Mouse (Mus musculus): ENCODE measurements at regions not wholly inside any gene's neighbourhood (a gene's known extent, or its start where the extent isn't known, plus 50 kb on each side); places are given as distances from the start of the nearest gene placed in this dataset.

DNA sequence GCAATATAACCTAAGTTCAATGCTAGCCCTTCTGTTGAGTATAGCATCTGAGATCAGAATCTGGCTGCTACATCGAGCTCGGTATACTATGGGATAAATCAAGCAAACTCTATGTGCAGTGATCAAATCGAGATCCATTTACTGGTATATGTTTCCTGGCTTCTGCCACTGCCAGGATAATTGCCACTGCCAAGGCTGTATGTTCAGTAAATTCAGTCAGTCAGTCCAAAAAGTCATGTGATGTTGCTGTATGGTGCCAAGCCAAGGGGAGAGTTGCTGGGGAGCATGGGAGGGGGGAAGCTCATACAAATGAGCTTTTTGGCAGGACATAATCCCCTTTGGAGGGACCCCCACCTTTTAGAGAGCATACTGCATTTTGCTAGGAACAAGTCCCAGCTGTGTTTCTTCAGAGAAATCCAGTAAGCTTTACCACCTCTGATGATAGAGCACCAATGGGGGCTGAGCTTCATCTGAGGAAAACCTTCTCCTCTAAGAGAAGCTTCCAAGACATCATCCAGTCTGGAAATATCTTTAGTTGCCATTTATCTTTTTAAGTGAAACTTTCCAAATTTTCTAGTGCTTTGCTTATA is 389.3 kb upstream of the Plscr5 start:
- Histone ChIP-seq H3K4me3 (no peak overlapping the region), H3K27me3 (replicated peaks) (no peaks in the 10 kb centered on the region), H3K9ac (no peak overlapping the region), H3K4me1 (no peaks in the 10 kb centered on the region), H3K4me2 (replicated peaks) (no peak overlapping the region), H3K9me3 (no peaks in the 10 kb centered on the region), H3K27ac (no peak overlapping the region), H3K36me3 (no peaks in the 10 kb centered on the region)
- ATAC-seq (ENCODE audit: low FRiP score, low read depth), result no peak
- WGBS, result 90% methylated on average over 3 of the region's 3 CpGs

DNA sequence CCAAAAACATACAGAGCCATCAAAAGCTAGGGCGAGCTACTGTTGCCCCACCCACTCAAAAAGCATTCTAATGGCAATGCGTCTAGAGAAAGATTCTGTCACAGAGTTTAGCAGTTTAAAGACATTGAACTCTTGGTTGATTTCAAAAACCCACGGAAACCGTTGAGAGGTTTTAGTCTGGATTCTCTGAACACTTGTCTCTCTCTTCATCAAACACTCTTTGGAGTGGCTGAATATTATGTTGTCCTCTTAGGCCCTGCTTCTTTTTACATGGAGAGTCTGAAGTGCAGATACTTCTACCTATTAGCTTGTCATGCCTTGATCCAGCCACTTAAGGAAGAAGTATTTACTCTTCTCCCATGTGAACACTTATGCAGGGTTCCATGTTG is 393.9 kb upstream of the Plscr5 start:
- Histone ChIP-seq H3K9me3 (no peaks in the 10 kb centered on the region), H3K27me3 (replicated peaks) (no peaks in the 10 kb centered on the region), H3K27ac (no peak overlapping the region), H3K36me3 (no peaks in the 10 kb centered on the region), H3K4me1 (no peaks in the 10 kb centered on the region), H3K9ac (no peak overlapping the region), H3K4me2 (replicated peaks) (no peak overlapping the region), H3K4me3 (no peak overlapping the region)
- no peak for ATAC-seq (ENCODE audit: low FRiP score, low read depth)
- 88% methylated on average over 4 of the region's 4 CpGs for WGBS

DNA sequence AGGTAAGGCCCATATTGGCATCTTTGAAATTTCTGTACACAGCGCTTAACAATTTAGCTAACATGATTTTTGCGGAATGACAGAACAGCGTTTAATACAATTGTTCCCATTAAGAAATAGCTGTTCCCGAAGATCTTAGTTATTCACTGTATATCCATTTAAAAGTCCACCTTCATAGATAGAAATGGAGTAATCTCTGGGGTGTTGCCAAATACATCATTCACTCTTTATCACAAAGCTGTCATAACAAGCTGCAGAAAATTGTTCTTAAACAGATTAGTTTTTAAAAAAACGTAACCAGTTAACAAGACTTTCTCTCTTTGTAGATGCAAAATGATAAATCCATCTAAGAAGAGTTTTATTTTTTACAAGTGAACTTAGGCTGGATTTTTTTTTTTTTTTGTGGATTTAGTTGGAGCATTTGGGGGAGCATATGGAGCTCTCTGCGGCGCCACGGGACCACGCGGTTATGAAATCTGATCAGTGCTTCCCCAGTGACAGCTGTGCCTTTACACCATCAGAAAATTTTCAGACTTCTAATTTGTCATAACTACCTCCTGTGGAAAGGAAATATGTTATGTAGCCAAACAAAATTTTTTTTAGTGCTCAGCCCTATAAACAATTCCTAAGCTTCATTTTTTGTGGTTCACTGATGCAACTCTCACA is 394.4 kb upstream of the Plscr5 start:
- H3K4me1 ChIP-seq, result no peaks in the 10 kb centered on the region
- no peak for ATAC-seq (ENCODE audit: low FRiP score, low read depth)
- 93% methylated on average over 10 of the region's 10 CpGs for WGBS
- no peaks in the 10 kb centered on the region for H3K36me3 ChIP-seq
- H3K4me3 ChIP-seq, result no peak overlapping the region
- no peak overlapping the region for H3K4me2 ChIP-seq (replicated peaks)
- H3K9me3 ChIP-seq, result no peaks in the 10 kb centered on the region
- no peak overlapping the region for H3K27ac ChIP-seq
- H3K27me3 ChIP-seq (replicated peaks), result no peaks in the 10 kb centered on the region
- no peak overlapping the region for H3K9ac ChIP-seq

DNA sequence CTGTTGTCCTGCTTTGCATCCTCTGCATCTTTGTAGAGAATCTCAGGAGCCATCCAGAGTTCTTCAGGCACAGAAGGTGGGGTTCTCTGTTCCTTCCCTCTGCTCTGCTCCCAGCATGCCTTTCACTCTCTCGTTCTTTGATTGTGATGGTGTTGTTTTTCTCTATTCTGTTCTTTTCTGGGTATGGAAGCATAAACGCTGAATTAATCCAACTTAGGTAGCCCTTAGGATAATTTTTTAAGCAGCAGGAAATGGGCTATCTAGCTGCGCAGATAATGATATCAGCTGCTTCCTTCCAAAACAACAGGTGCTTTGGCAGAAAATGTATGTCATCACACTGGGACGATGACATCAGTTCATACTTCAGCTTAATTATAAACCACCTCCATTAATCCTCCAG is 395.8 kb upstream of the Plscr5 start:
- Histone ChIP-seq H3K4me1 (no peaks in the 10 kb centered on the region), H3K4me2 (replicated peaks) (no peak overlapping the region), H3K27me3 (replicated peaks) (no peaks in the 10 kb centered on the region), H3K9ac (no peak overlapping the region), H3K4me3 (no peak overlapping the region), H3K27ac (no peak overlapping the region), H3K9me3 (no peaks in the 10 kb centered on the region), H3K36me3 (no peaks in the 10 kb centered on the region)
- ATAC-seq (ENCODE audit: low FRiP score, low read depth), result no peak
- 90% methylated on average over 4 of the region's 4 CpGs for WGBS

- no peak overlapping the region for H3K9ac ChIP-seq
- 79% methylated on average over 1 of the region's 1 CpGs for whole genome bisulfite sequencing
- ATAC-seq (ENCODE audit: low FRiP score, low read depth), result no peak
- H3K27me3 ChIP-seq (replicated peaks), result no peaks in the 10 kb centered on the region
- H3K9me3 ChIP-seq, result no peaks in the 10 kb centered on the region
- no peaks in the 10 kb centered on the region for H3K36me3 ChIP-seq
- no peak overlapping the region for H3K4me2 ChIP-seq (replicated peaks)
- H3K4me1 ChIP-seq, result no peaks in the 10 kb centered on the region
- no peak overlapping the region for H3K27ac ChIP-seq
- H3K4me3 ChIP-seq, result no peak overlapping the region
These were observed 387.3 kb upstream of the Zic1 start for GRCm38 (mm10) chr9:91752935-91753334.

DNA sequence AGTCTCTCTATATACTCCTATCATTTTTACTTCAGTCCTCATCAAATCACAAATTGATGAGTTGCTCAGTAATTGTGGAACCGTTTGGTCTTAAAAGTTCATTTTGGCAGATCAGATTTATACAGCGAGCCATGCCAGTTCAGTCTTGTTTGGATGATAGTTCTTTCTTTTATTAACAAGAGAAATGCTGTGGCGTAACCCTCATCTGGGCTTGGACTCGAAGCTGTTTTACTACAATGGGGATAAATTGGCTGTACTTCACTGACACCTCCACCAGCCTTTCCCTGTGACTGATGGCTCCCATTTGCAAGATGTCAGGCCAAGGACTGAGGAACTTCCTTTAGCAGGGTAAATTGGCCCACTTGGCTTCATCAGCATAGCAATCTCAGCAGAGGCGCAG is 345.5 kb upstream of the Zic1 start:
- 68% methylated on average over 5 of the region's 5 CpGs for WGBS
- no peak for ATAC-seq (ENCODE audit: low FRiP score, low read depth)

DNA sequence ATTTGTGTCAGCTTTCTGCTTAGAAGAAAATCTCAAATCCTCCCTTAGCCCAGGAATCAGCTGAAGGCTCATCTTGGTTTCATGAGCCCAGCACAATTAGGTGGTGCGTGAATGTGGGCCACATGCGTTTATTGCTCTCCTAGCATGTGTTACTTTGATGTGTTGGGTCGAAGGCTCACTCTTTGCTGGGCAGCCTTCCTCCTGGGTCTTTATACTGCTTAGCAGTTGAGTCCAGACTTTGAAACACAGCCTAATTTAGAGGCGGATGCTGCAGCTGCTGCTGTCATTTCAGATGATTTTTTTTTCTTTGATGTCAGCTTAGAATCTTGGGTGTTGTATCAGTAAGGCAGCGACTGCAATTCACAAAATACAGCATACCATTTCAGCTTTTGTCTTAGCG is 315.2 kb upstream of the Zic1 start:
- no peaks in the 10 kb centered on the region for H3K36me3 ChIP-seq
- no peaks in the 10 kb centered on the region for H3K9me3 ChIP-seq
- no peak overlapping the region for H3K4me2 ChIP-seq (replicated peaks)
- no peaks in the 10 kb centered on the region for H3K4me1 ChIP-seq
- ATAC-seq (ENCODE audit: low FRiP score, low read depth), result no peak
- H3K9ac ChIP-seq, result no peak overlapping the region
- H3K27ac ChIP-seq, result no peak overlapping the region
- no peaks in the 10 kb centered on the region for H3K27me3 ChIP-seq (replicated peaks)
- H3K4me3 ChIP-seq, result no peak overlapping the region
- WGBS, result 55% methylated on average over 6 of the region's 6 CpGs

More for the DNA sequence above, 345.5 kb upstream of the Zic1 start:
- no peak overlapping the region for H3K4me2 ChIP-seq (replicated peaks)
- no peak overlapping the region for H3K4me3 ChIP-seq
- H3K9ac ChIP-seq, result no peak overlapping the region
- no peaks in the 10 kb centered on the region for H3K27me3 ChIP-seq (replicated peaks)
- H3K27ac ChIP-seq, result no peak overlapping the region
- no peaks in the 10 kb centered on the region for H3K36me3 ChIP-seq
- H3K9me3 ChIP-seq, result no peaks in the 10 kb centered on the region
- H3K4me1 ChIP-seq, result no peaks in the 10 kb centered on the region

DNA sequence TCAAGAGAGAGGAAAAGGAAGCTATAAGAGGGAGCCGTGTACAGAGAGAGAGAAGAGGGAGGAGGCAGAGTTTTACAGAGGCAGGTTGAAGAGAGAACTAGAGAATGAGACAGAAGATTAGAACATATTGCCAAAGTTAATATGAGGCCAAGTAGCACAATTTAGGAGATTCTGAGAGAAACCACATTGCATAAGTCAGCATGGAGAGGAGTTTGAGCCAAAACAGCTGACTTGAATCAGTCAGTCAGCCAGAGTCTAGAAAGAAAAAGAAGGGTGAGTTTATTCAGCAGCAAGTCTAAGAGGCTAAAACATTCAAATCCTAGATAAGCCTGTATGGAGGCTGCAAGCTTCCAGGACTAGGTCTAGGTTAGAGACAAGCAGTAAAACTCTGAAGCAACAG is 301.1 kb upstream of the Zic1 start:
- ATAC-seq (ENCODE audit: low FRiP score, low read depth), result no peak
- Histone ChIP-seq H3K9me3 (no peaks in the 10 kb centered on the region), H3K27me3 (replicated peaks) (no peaks in the 10 kb centered on the region), H3K9ac (no peak overlapping the region), H3K4me1 (no peaks in the 10 kb centered on the region), H3K4me3 (no peak overlapping the region), H3K4me2 (replicated peaks) (no peak overlapping the region), H3K27ac (no peak overlapping the region), H3K36me3 (no peaks in the 10 kb centered on the region)
- 75% methylated on average over 1 of the region's 1 CpGs for WGBS

GRCm38 (mm10) chr9:91660089-91660488 is 294.5 kb upstream of the Zic1 start:
- Histone ChIP-seq H3K27ac (no peak overlapping the region), H3K4me3 (no peak overlapping the region), H3K9me3 (no peaks in the 10 kb centered on the region), H3K4me2 (replicated peaks) (no peak overlapping the region), H3K27me3 (replicated peaks) (no peaks in the 10 kb centered on the region), H3K4me1 (no peaks in the 10 kb centered on the region), H3K9ac (no peak overlapping the region), H3K36me3 (no peaks in the 10 kb centered on the region)
- no peak for ATAC-seq (ENCODE audit: low FRiP score, low read depth)
- WGBS, result 66% methylated on average over 2 of the region's 2 CpGs

DNA sequence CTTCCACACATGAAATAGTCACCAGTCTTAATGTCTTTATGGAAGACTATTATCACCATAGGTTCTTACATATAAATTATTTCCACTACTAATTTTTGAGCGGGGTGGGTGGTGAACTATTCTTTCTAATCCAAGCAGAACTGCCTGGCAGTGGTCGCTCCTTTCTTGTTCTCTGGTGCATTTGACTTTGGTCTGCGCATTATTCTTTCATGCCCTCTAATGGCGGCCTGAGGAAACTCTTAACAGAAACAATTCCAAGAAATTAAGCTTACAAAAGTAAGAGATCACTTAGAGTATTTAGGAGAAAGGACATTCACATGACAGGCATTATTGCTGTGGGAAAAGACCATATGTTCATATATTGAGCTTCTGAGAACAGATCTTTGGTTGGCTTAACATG is 288.5 kb upstream of the Zic1 start:
- Histone ChIP-seq H3K9me3 (no peaks in the 10 kb centered on the region), H3K9ac (no peak overlapping the region), H3K4me3 (no peak overlapping the region), H3K27me3 (replicated peaks) (no peaks in the 10 kb centered on the region), H3K4me1 (no peaks in the 10 kb centered on the region), H3K4me2 (replicated peaks) (no peak overlapping the region), H3K27ac (no peak overlapping the region), H3K36me3 (no peaks in the 10 kb centered on the region)
- WGBS, result 51% methylated on average over 4 of the region's 4 CpGs
- ATAC-seq (ENCODE audit: low FRiP score, low read depth), result no peak

GRCm38 (mm10) chr9:91652384-91653100 is 286.9 kb upstream of the Zic1 start:
- no peaks in the 10 kb centered on the region for H3K4me1 ChIP-seq
- H3K27me3 ChIP-seq (replicated peaks), result no peaks in the 10 kb centered on the region
- no peak overlapping the region for H3K9ac ChIP-seq
- no peak overlapping the region for H3K4me2 ChIP-seq (replicated peaks)
- H3K36me3 ChIP-seq, result no peaks in the 10 kb centered on the region
- no peak overlapping the region for H3K4me3 ChIP-seq
- no peak for ATAC-seq (ENCODE audit: low FRiP score, low read depth)
- 55% methylated on average over 8 of the region's 8 CpGs for WGBS
- no peaks in the 10 kb centered on the region for H3K9me3 ChIP-seq
- no peak overlapping the region for H3K27ac ChIP-seq

DNA sequence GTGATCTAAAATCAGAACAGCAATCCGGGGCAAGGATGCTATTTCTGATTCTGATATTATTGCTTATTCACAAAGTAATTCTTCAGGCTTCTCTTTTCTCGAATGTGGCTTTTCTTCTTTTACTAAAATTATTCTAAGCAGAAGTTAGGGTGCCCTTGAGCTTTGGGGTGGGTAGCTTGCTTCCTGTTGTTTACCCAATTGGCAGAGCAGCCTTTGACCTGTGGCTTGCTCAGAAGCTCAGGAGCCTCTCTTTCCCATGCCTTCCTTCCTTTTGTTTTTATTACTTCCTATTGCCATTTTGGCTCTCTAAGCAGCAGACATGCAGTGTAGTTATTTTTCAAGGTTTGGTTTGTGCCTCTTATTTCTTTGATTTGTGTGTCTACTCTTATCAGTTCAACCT is 244.8 kb upstream of the Zic1 start:
- H3K36me3 ChIP-seq, result no peaks in the 10 kb centered on the region
- 75% methylated on average over 2 of the region's 2 CpGs for WGBS
- H3K9ac ChIP-seq, result no peak overlapping the region

More for the DNA sequence above, 244.8 kb upstream of the Zic1 start:
- Histone ChIP-seq H3K9me3 (no peaks in the 10 kb centered on the region), H3K4me2 (replicated peaks) (no peak overlapping the region), H3K27me3 (replicated peaks) (no peaks in the 10 kb centered on the region), H3K4me3 (no peak overlapping the region), H3K27ac (no peak overlapping the region), H3K4me1 (no peaks in the 10 kb centered on the region)
- no peak for ATAC-seq (ENCODE audit: low FRiP score, low read depth)

Data from neural tube, embryonic 12.5 days (tissue).